Mouse (Mus musculus): ENCODE measurements at regions not wholly inside any gene's neighbourhood (a gene's known extent, or its start where the extent isn't known, plus 50 kb on each side); places are given as distances from the start of the nearest gene placed in this dataset.

- intact Hi-C loops (cut with DNase I) = no loop called here
- DNase-seq (ENCODE audit: low spot score in 2 of 2) = no peak
Observed at GRCm38 (mm10) chr1:89287136-89287795, 167.3 kb upstream of the Agap1 start.

- DNase-seq (ENCODE audit: low spot score in 2 of 2) = no peak
- intact Hi-C loops (cut with DNase I) = no loop called here
Observed at GRCm38 (mm10) chr1:89288001-89288400, 166.6 kb upstream of the Agap1 start.

- intact Hi-C loops (cut with DNase I) = no loop called here
- no peak for DNase-seq (ENCODE audit: low spot score in 2 of 2)
Observed at GRCm38 (mm10) chr1:89288921-89289320, 165.7 kb upstream of the Agap1 start.

- no peak for DNase-seq (ENCODE audit: low spot score in 2 of 2)
- intact Hi-C loops (cut with DNase I) = no loop called here
Observed at GRCm38 (mm10) chr1:89296691-89297090, 157.9 kb upstream of the Agap1 start.

- intact Hi-C loops (cut with DNase I) = no loop called here
- DNase-seq (ENCODE audit: low spot score in 2 of 2) = no peak
Observed at GRCm38 (mm10) chr1:89297766-89298165, 156.8 kb upstream of the Agap1 start.

- DNase-seq (ENCODE audit: low spot score in 2 of 2) = no peak
- intact Hi-C loops (cut with DNase I) = loop anchor here (5.0 to 10.0 kb wide), 2 partner anchors 64 to 154 kb away; partner anchors contain the start of gene Agap1
Observed at GRCm38 (mm10) chr1:89301151-89301550, 153.5 kb upstream of the Agap1 start.

GRCm38 (mm10) chr1:89302368-89302951 is 152.1 kb upstream of the Agap1 start:
- DNase-seq (ENCODE audit: low spot score in 2 of 2) = peak; percentile 59 to 68
- intact Hi-C loops (cut with DNase I) = loop anchor here (5.0 to 10.0 kb wide), 2 partner anchors 65 to 152 kb away; partner anchors contain the start of gene Agap1

- no peak for DNase-seq (ENCODE audit: low spot score in 2 of 2)
- intact Hi-C loops (cut with DNase I) = loop anchor here (10.0 kb wide), 1 partner anchor 150 kb away; the partner anchor contains the start of gene Agap1
Observed at GRCm38 (mm10) chr1:89305171-89305570, 149.4 kb upstream of the Agap1 start.

GRCm38 (mm10) chr1:89308788-89309187 is 145.8 kb upstream of the Agap1 start:
- intact Hi-C loops (cut with DNase I) = loop anchor here (10.0 kb wide), 1 partner anchor 146 kb away; the partner anchor contains the start of gene Agap1
- no peak for DNase-seq (ENCODE audit: low spot score in 2 of 2)

GRCm38 (mm10) chr1:89313064-89313463 is 141.5 kb upstream of the Agap1 start:
- peak; percentile 18 to 29 for DNase-seq (ENCODE audit: low spot score in 2 of 2)
- intact Hi-C loops (cut with DNase I) = no loop called here

GRCm38 (mm10) chr1:89317897-89318296 is 136.7 kb upstream of the Agap1 start:
- intact Hi-C loops (cut with DNase I) = no loop called here
- no peak for DNase-seq (ENCODE audit: low spot score in 2 of 2)

- no peak for DNase-seq (ENCODE audit: low spot score in 2 of 2)
- intact Hi-C loops (cut with DNase I) = no loop called here
Observed at GRCm38 (mm10) chr1:89318663-89319062, 135.9 kb upstream of the Agap1 start.

GRCm38 (mm10) chr1:89322621-89323020 is 132.0 kb upstream of the Agap1 start:
- no peak for DNase-seq (ENCODE audit: low spot score in 2 of 2)
- intact Hi-C loops (cut with DNase I) = loop anchor here (10.0 kb wide), 1 partner anchor 202 kb away; no protein-coding TSS in a partner anchor

- intact Hi-C loops (cut with DNase I) = loop anchor here (10.0 kb wide), 1 partner anchor 202 kb away; no protein-coding TSS in a partner anchor
- DNase-seq (ENCODE audit: low spot score in 2 of 2) = no peak
Observed at GRCm38 (mm10) chr1:89323091-89323490, 131.5 kb upstream of the Agap1 start.

- intact Hi-C loops (cut with DNase I) = no loop called here
- no peak for DNase-seq (ENCODE audit: low spot score in 2 of 2)
Observed at GRCm38 (mm10) chr1:89331352-89331751, 123.3 kb upstream of the Agap1 start.

- no peak for DNase-seq (ENCODE audit: low spot score in 2 of 2)
- intact Hi-C loops (cut with DNase I) = no loop called here
Observed at GRCm38 (mm10) chr1:89332676-89333075, 121.9 kb upstream of the Agap1 start.

- intact Hi-C loops (cut with DNase I) = no loop called here
- DNase-seq (ENCODE audit: low spot score in 2 of 2) = no peak
Observed at GRCm38 (mm10) chr1:89337861-89338260, 116.7 kb upstream of the Agap1 start.

- DNase-seq (ENCODE audit: low spot score in 2 of 2) = no peak
- intact Hi-C loops (cut with DNase I) = no loop called here
Observed at GRCm38 (mm10) chr1:89342794-89343193, 111.8 kb upstream of the Agap1 start.

- no peak for DNase-seq (ENCODE audit: low spot score in 2 of 2)
- intact Hi-C loops (cut with DNase I) = no loop called here
Observed at GRCm38 (mm10) chr1:89344546-89344945, 110.1 kb upstream of the Agap1 start.

- intact Hi-C loops (cut with DNase I) = no loop called here
- no peak for DNase-seq (ENCODE audit: low spot score in 2 of 2)
Observed at GRCm38 (mm10) chr1:89347341-89347740, 107.3 kb upstream of the Agap1 start.

GRCm38 (mm10) chr1:89352936-89353335 is 101.7 kb upstream of the Agap1 start:
- intact Hi-C loops (cut with DNase I) = no loop called here
- DNase-seq (ENCODE audit: low spot score in 2 of 2) = peak in 1 of 2 experiments; percentile 12

Measured in left cerebral cortex, postnatal 36 days (tissue).